Mouse (Mus musculus) cerebellum, adult 2 months (tissue): Measurements from ENCODE around the gene Spef2.

Source experiments
- CTCF ChIP-seq: fragments of 200-500 bp; IDR thresholded peaks from 2 replicates; pipeline ENCODE4 v1.5.1; 2011; ENCODE audit warnings: low read depth, mild to moderate bottlenecking, control low read depth, low read length, moderate library complexity, borderline replicate concordance; ENCODE audit not compliant: insufficient read depth
- POLR2A ChIP-seq: fragments of 200-500 bp; IDR thresholded peaks from 2 replicates; pipeline ENCODE4 v1.6.1; 2011; ENCODE audit warnings: low read length, control low read depth, borderline replicate concordance; ENCODE audit not compliant: insufficient read depth

DNA sequence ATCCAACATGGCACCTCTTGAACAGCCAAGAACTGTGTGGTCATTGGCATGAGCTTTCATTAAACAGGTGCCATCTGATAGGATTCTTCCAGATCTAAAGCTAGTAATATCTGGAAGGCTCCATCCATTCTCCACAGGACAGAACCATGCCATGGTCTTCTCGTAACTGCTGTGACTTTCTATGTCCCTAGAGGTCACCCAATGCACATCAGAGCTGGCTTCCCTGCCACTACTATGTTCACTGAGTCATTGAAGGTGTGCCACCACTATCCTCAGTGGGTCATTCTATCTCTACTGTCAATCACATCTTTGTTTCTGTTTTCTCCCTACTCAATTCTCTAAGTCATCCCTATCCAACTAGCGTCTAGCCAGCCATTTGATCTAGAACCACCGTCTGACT lies 6.5 kb downstream of the Spef2 start:
- TF ChIP-seq CTCF (no peak), POLR2A (no peak)
